Mouse (Mus musculus) kidney, adult 2 months (tissue): ENCODE results near the gene Trpm3.

ENCODE experiments used
- CTCF ChIP-seq: fragments of 200-500 bp; conservative IDR thresholded peaks from 2 replicates; pipeline ENCODE4 v1.5.1; 2011; ENCODE audit warnings: low read depth, mild to moderate bottlenecking, control low read depth, low read length, moderate library complexity, mixed read lengths; ENCODE audit not compliant: insufficient read depth, insufficient read length
- POLR2A ChIP-seq: fragments of 200-500 bp; IDR thresholded peaks from one replicate; pipeline ENCODE4 v1.6.1; 2011; ENCODE audit warnings: low read depth, low read length, control low read depth

DNA sequence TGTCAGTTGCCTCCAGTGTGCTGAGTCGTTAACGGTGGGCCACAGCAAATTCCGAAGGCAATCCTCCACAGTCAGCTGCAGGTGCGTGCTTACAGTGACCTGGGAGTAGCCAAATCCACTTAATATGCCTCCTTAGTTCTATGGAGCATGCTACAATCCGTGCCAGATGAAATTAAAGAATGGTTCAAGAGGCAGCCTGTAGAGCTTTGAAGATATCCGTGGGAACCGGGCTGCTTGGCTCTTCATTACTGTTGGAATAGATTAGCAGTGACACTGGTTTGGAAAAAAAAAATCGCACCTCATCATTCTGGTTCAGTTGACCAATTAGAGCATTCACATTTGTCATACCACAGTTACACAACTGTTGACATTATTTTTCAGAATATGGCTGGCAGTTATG lies 531.4 kb downstream of the Trpm3 start:
- TF ChIP-seq POLR2A (no peak), CTCF (no peak)
